Mouse (Mus musculus) lung, embryonic 14.5 days (tissue): ENCODE data around the gene Bcl11b. TPM values are rescaled to one million over a fixed set of nuclear protein-coding genes. Genes with fewer than 3 reads are reported as not detected.

ENCODE experiments used
- ATAC-seq: fragments of 200-750 bp; cut with Nextera tagmentation; 2 replicates; pipeline ENCODE4 v1.8.0; 2017; ENCODE audit warnings: mild to moderate bottlenecking, moderate TSS enrichment, moderate library complexity; ENCODE audit not compliant: insufficient read depth
- DNase-seq: peaks from one replicate; pipeline ENCODE4 v3.0.0-alpha.2; 2015
- H3K27ac ChIP-seq: fragments of 300-500 bp; sonication (generic); 2 replicates; pipeline ENCODE4 v1.5.1; 2014; ENCODE audit warnings: low read depth, mild to moderate bottlenecking, moderate library complexity
- H3K27me3 ChIP-seq: fragments of 300-500 bp; sonication (generic); 2 replicates; pipeline ENCODE4 v1.6.1; 2014; ENCODE audit warnings: low read length, control low read depth; ENCODE audit not compliant: insufficient read depth
- H3K36me3 ChIP-seq: fragments of 300-500 bp; sonication (generic); 2 replicates; pipeline ENCODE4 v1.6.1; 2014; ENCODE audit warnings: control low read depth; ENCODE audit not compliant: insufficient read depth
- H3K4me1 ChIP-seq: fragments of 300-500 bp; sonication (generic); 2 replicates; pipeline ENCODE4 v1.6.1; 2014; ENCODE audit warnings: antibody characterized with exemption, control low read depth; ENCODE audit not compliant: insufficient read depth
- H3K4me2 ChIP-seq: fragments of 300-500 bp; sonication (generic); 2 replicates; pipeline ENCODE4 v1.6.1; 2014; ENCODE audit warnings: mild to moderate bottlenecking
- H3K4me3 ChIP-seq: fragments of 300-500 bp; sonication (generic); 2 replicates; pipeline ENCODE4 v1.5.1; 2014; ENCODE audit warnings: low read depth, low read length
- H3K9ac ChIP-seq: fragments of 300-500 bp; sonication (generic); 2 replicates; pipeline ENCODE4 v1.6.1; 2014
- H3K9me3 ChIP-seq: fragments of 300-500 bp; sonication (generic); 2 replicates; pipeline ENCODE4 v1.6.1; 2016; ENCODE audit warnings: low read depth, low read length, control low read depth
- CTCF ChIP-seq: IDR thresholded peaks from 2 replicates; pipeline ENCODE4 v1.5.1; 2016; ENCODE audit warnings: antibody characterized with exemption, low read depth
- WGBS: fragments of 180-500 bp; shearing (Covaris S2); extraction: QIAGEN DNeasy Blood & Tissue Kit; methylation state at CpG from one replicate; pipeline ENCODE4 v1.1.7; 2014; 5-methylcytosine and 5-hydroxymethylcytosine counted together
- polyA plus RNA-seq: library from polyadenylated mRNA; unstranded; fragments of >200 nt; fragmentation: Nextera tagmentation; extraction: Ambion mirVana; gene quantifications from 2 replicates; pipeline ENCODE4 v1.2.1, GENCODE M21; 2014

Gene Bcl11b
- polyA plus RNA-seq, 1 experiment from 2014 or later = 4.4 TPM

DNA sequence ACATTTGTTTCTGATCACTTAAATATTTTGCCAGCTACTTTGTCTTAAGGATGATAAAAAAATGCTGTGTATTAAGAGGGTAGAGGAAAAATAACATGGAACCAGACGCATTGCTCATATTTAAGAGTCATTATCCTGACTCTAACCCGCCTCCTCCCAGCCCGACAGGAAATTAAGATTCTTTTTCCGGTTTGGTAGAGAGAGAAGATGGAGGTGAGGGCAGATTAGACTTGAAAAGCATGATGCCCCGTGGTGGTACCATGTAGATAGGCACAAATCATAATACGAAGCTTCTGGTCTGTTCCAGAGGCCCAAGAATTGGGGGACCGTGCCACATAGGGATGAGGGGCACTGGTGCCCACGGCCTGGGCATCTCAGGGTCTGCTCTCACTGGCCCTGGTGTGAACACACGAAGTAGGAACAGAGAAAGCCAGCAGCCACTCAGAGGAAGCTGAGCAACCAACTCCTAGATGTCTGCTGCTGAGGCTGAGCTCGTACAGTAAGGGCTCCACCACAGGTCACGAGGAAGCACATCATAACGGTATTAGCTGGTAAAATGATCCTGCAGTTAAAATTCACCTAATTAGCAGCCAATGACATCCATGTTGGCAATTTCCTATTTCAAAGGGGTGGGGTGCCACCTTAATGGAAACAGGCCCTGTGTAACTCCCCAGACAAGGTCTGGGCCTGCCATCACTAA is 32.2 kb downstream of the Bcl11b start:
- no peak overlapping the region for H3K4me3 ChIP-seq
- no peak overlapping the region for H3K4me2 ChIP-seq
- H3K4me1 ChIP-seq = peaks cover 11% of the 10 kb centered on the region; the same call in 1 of the 2 replicates
- no peak for ATAC-seq
- H3K27ac ChIP-seq = no peak overlapping the region
- no peaks in the 10 kb centered on the region for H3K36me3 ChIP-seq
- WGBS = 68% methylated on average over 12 of the region's 12 CpGs
- no peak overlapping the region for H3K9ac ChIP-seq
- no peak for DNase-seq
- H3K27me3 ChIP-seq = no peaks in the 10 kb centered on the region
- H3K9me3 ChIP-seq = peaks cover 5% of the 10 kb centered on the region; the same call in 1 of the 2 replicates
- no peak for TF ChIP-seq CTCF

- no peak overlapping the region for H3K4me2 ChIP-seq
- H3K4me3 ChIP-seq = no peak overlapping the region
- 53% methylated on average over 12 of the region's 12 CpGs for WGBS
- peaks cover 11% of the 10 kb centered on the region; the same call in 1 of the 2 replicates for H3K4me1 ChIP-seq
- TF ChIP-seq CTCF = no peak
- H3K27ac ChIP-seq = no peak overlapping the region
- DNase-seq (no peak), ATAC-seq (no peak)
- H3K9me3 ChIP-seq = peaks cover 5% of the 10 kb centered on the region; the same call in 1 of the 2 replicates
- H3K9ac ChIP-seq = no peak overlapping the region
- no peaks in the 10 kb centered on the region for H3K27me3 ChIP-seq
- H3K36me3 ChIP-seq = no peaks in the 10 kb centered on the region
These were observed 32.8 kb downstream of the Bcl11b start for GRCm38 (mm10) chr12:107970637-107971036.

DNA sequence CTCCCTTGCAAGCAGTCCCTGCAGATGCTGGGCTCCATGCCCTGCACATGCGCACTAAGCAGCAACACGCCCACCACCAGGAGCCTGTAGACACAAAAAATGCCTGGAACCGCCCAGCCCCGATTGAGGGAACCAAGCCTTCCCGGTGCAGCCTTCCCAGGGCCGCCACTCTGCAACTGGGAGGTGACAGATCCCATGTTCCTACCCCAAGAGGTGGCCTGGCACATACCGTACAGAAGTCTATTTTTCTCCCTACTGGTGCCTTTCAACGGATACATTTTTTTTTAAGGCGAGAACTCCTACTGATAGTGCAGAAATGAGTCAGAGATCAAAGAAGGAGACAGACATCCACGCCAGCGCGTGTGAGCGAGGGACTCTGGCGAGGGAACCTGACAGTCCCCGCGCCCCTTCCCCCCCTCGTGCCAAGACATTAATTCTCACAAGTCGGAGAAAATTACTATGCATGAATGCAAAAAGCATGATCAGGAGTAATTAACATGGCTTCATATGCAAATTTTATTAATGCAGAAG is 33.5 kb downstream of the Bcl11b start:
- H3K4me1 ChIP-seq = peaks cover 11% of the 10 kb centered on the region; the same call in 1 of the 2 replicates
- H3K4me3 ChIP-seq = no peak overlapping the region
- H3K36me3 ChIP-seq = no peaks in the 10 kb centered on the region
- ATAC-seq (no peak), DNase-seq (no peak)
- peaks cover 5% of the 10 kb centered on the region; the same call in 1 of the 2 replicates for H3K9me3 ChIP-seq
- TF ChIP-seq CTCF = no peak
- no peaks in the 10 kb centered on the region for H3K27me3 ChIP-seq
- H3K4me2 ChIP-seq = no peak overlapping the region
- WGBS = 60% methylated on average over 18 of the region's 18 CpGs
- H3K9ac ChIP-seq = no peak overlapping the region
- H3K27ac ChIP-seq = no peak overlapping the region

DNA sequence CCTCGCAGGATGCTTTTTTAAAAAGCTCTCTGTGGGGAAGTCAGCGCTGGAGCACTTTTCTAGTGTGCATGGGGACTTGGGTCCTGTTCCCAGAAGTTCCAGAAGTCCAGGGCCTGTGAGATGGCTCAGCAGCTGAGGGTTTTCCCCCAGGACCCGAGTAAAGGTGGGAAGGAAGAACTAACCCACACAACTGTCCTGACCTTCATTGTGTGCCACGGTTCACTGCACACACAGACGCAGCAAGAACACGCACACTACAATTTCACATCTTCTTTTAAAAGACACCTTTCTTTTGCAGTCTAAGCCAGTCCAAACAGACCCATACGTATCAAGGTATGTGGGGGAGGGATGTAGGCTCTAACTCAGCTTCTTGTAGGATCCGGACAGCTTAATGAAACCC is 34.3 kb downstream of the Bcl11b start:
- DNase-seq = no peak
- Histone ChIP-seq H3K36me3 (no peaks in the 10 kb centered on the region), H3K4me3 (no peak overlapping the region), H3K27ac (no peak overlapping the region), H3K9ac (no peak overlapping the region), H3K9me3 (peaks cover 5% of the 10 kb centered on the region; the same call in 1 of the 2 replicates), H3K4me2 (no peak overlapping the region), H3K4me1 (peaks cover 11% of the 10 kb centered on the region; the same call in 1 of the 2 replicates), H3K27me3 (no peaks in the 10 kb centered on the region)
- WGBS = 84% methylated on average over 8 of the region's 8 CpGs
- TF ChIP-seq CTCF = no peak
- no peak for ATAC-seq

DNA sequence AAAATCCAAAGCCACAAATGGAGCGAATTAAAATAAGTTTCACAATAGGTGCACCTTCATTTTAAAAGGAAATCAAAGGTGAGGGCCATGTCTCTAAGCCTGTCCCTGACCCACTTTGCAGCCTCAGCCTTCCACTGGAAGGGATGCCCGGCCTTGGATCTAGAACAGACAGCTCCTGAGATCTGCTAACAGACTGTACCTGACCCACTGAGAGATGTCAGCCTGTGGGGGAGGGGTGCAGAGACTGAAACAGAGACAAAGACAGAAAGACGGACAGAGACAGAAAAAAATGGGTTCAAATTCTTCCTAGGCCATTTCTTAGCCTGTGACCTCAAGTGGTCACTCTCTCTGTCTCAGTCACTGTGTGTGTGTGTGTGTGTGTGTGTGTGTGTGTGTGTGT is 35.1 kb downstream of the Bcl11b start:
- H3K36me3 ChIP-seq = no peaks in the 10 kb centered on the region
- no peaks in the 10 kb centered on the region for H3K27me3 ChIP-seq
- peaks cover 4% of the 10 kb centered on the region; the same call in 1 of the 2 replicates for H3K4me1 ChIP-seq
- WGBS = 87% methylated on average over 3 of the region's 3 CpGs
- TF ChIP-seq CTCF = no peak
- H3K27ac ChIP-seq = no peak overlapping the region
- H3K4me2 ChIP-seq = no peak overlapping the region
- no peak overlapping the region for H3K4me3 ChIP-seq
- ATAC-seq = no peak
- H3K9me3 ChIP-seq = peaks cover 5% of the 10 kb centered on the region; the same call in 1 of the 2 replicates
- DNase-seq = no peak
- H3K9ac ChIP-seq = no peak overlapping the region

DNA sequence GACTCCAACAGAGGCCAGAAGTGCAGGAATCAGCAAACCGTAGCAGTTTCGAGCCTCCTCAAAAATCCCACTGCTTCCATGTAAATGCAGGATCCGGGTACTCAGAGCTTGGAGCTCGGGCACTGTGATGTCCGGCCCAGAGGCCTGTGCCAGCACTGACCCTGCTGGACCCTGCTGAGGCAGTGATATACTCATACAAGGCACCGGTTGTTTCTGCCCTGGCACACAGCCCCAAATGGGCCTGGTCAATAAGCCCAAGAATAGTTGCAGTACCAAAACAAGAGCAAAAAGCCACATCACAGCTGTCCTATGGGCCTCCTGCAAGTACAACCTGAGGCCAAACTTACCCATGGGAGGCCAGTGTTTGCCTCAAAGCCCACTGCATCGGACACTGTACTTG is 36.4 kb downstream of the Bcl11b start:
- no peaks in the 10 kb centered on the region for H3K27me3 ChIP-seq
- DNase-seq = no peak
- no peak overlapping the region for H3K9ac ChIP-seq
- no peaks in the 10 kb centered on the region for H3K36me3 ChIP-seq
- WGBS = 83% methylated on average over 7 of the region's 7 CpGs
- H3K4me2 ChIP-seq = no peak overlapping the region
- ATAC-seq = no peak
- peaks cover 5% of the 10 kb centered on the region; the same call in 1 of the 2 replicates for H3K9me3 ChIP-seq
- TF ChIP-seq CTCF = no peak
- H3K27ac ChIP-seq = no peak overlapping the region
- H3K4me3 ChIP-seq = no peak overlapping the region
- no peaks in the 10 kb centered on the region for H3K4me1 ChIP-seq

GRCm38 (mm10) chr12:107965103-107965502 is 38.3 kb downstream of the Bcl11b start:
- H3K27me3 ChIP-seq = no peaks in the 10 kb centered on the region
- H3K4me3 ChIP-seq = no peak overlapping the region
- DNase-seq (no peak), ATAC-seq (no peak)
- H3K36me3 ChIP-seq = no peaks in the 10 kb centered on the region
- no peak overlapping the region for H3K4me2 ChIP-seq
- H3K9me3 ChIP-seq = peaks cover 5% of the 10 kb centered on the region; the same call in 1 of the 2 replicates
- H3K27ac ChIP-seq = no peak overlapping the region
- H3K9ac ChIP-seq = no peak overlapping the region
- 74% methylated on average over 12 of the region's 12 CpGs for WGBS
- H3K4me1 ChIP-seq = 0 out of 2 replicates have a peak, but pooled peaks cover 4% of the 10 kb centered on the region
- TF ChIP-seq CTCF = no peak
